Mouse (Mus musculus): ENCODE measurements around the gene Bri3bp.

GRCm38 (mm10) chr5:125470713-125471112 lies 29.3 kb downstream of the Bri3bp start:
- TF ChIP-seq EP300 (IDR thresholded peaks at IDR 0.05) (no peak), CTCF (IDR thresholded peaks at IDR 0.05) (no peak)

All from lung, postnatal 0 days (tissue).